Mouse (Mus musculus) brain, embryonic 14.5 days (tissue): ENCODE results near the gene Nabp2. TPM values are rescaled to one million over a fixed set of nuclear protein-coding genes. Genes with fewer than 3 reads are reported as not detected.

Source experiments
- DNase-seq: peaks from one replicate; pipeline ENCODE4 v3.0.0-alpha.2; 2011; ENCODE audit warnings: low read depth
- CTCF ChIP-seq: fragments of 200-500 bp; IDR thresholded peaks from 2 replicates; pipeline ENCODE4 v1.5.1; 2012; ENCODE audit warnings: inconsistent platforms, mild to moderate bottlenecking, moderate library complexity, borderline replicate concordance; ENCODE audit not compliant: insufficient read depth, insufficient read length; ENCODE audit errors: extremely low read depth
- POLR2A ChIP-seq: fragments of 200-500 bp; IDR thresholded peaks from 2 replicates; pipeline ENCODE4 v1.6.1; 2012; ENCODE audit warnings: mild to moderate bottlenecking, inconsistent platforms, borderline replicate concordance; ENCODE audit not compliant: poor library complexity, insufficient read depth, insufficient read length, severe bottlenecking; ENCODE audit errors: extremely low read depth
- polyA plus RNA-seq: library from polyadenylated mRNA; depleted of rRNA; stranded (reverse); fragments of >200 nt; gene quantifications from 2 replicates; pipeline ENCODE4 v1.2.3, GENCODE M21; 2012

Gene Nabp2
- polyA plus RNA-seq, 1 experiment, result 96.8 TPM

DNA sequence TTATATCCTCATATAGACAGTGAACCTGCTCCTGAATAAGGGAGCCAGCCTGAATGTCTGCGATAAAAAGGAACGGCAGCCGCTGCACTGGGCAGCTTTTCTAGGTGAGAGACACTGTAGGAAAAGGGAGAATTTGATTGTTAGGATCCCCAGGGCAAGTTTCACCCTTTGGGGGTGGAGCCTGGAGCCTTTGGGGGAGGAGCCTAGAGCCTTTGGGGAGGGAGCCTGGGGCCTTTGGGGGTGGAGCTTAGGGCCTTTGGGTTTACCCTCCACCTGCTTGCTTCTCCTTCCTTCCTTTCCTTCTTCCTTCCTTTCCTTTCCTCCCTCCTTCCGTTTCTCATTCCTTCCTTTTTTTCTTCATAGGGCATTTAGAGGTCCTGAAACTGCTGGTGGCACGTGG is 30.7 kb downstream of the Nabp2 start:
- no peak for TF ChIP-seq POLR2A
- TF ChIP-seq CTCF, result no peak

DNA sequence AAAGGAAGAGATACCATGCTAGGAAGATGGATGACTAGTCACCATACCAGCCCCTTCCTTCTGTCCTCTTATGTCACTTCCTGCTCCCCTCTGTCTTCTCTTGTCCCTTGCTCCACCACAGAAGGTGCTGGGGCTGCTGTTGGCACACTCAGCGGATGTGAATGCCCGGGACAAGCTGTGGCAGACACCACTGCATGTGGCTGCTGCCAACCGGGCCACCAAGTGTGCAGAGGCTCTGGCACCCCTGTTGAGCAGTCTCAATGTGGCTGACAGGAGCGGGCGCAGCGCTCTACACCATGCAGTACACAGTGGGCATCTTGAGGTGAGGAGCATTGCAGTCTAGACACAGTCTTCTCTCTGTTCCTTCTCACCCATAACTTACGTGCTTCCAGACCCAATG is 32.0 kb downstream of the Nabp2 start:
- DNase-seq, result no peak
- TF ChIP-seq POLR2A (no peak), CTCF (no peak)

More for the DNA sequence above, 30.7 kb downstream of the Nabp2 start:
- DNase-seq, result no peak

DNA sequence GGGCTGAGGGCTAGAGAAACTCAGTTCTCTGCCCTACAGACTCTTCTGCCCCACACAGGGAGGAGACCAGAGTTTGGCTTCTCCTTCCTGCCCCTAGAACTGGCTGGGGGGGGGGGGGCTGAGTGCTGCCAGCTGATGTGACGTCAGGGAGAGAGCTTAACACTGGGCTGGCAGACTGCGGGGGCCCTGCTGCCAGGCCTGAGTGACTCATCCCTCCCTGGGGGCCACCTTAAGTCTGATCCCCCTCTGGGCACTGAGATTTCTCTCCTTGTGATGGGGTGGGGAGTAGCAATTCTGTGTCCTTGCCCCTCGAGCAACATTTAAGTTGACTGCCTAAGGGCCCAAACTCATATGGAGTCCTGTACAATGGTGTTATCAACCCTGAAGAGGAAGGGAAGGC is 32.8 kb downstream of the Nabp2 start:
- no peak for DNase-seq
- TF ChIP-seq POLR2A (no peak), CTCF (no peak)

DNA sequence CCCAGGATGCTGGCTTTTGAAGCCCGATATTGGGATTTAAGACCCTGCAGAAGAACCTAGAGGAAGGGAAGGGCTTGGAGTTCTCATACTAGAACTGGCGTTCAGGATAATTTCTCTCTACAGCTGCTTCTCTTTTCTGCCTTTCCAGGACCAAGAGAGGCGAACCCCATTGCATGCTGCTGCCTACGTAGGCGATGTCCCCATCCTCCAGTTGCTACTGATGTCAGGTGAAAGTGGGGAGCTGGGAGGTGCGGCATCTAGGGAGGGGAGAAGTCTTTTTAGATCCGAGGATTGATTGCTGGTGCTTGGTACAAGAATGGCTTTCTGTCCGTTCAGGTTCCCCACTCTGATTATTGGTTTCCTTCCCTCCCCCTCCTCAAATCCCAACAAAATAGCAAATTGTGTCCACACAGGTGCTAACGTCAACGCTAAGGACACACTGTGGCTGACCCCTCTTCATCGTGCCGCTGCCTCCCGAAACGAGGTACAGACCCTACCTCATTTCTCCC is 33.3 kb downstream of the Nabp2 start:
- TF ChIP-seq POLR2A (no peak), CTCF (no peak)
- DNase-seq, result no peak

DNA sequence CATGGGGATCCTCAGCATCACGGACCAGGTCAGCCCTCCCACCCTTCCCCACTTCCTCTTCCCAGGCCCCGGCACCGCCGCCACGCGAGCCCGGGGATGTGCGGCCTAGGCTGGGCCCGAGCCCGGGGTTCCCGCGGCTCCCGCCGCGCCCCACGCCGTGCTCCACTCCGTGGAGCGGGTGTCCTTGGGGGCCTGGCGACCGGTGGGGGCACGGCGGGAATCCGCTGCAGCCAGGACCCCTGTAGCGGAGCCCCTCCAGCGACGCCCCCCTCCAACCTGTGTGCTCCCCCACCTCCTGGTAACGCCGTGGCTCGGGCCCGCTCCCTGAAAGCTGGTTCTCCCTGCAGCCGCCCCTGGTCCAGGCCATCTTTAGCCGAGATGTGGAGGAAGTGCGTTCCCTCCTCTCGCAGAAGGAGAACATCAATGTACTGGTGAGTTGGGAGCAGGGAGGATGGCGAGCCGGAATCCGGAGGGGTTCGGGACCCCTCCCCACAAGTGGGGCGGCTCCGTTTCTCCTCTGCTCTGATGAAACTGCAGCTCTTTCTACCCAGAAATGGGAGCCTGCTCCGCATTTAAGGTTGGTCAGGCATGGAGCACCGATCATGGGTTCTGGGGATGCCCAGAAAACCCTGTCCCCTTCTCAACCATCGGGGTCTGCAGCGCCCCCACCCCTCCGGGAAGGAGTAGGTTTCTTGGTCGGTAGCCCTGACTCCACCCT is 33.9 kb downstream of the Nabp2 start:
- TF ChIP-seq POLR2A (no peak; the same call in 1 of the 2 replicates), CTCF (peak; percentile 26; the same call in 1 of the 2 replicates)
- DNase-seq, result peak; percentile 83

DNA sequence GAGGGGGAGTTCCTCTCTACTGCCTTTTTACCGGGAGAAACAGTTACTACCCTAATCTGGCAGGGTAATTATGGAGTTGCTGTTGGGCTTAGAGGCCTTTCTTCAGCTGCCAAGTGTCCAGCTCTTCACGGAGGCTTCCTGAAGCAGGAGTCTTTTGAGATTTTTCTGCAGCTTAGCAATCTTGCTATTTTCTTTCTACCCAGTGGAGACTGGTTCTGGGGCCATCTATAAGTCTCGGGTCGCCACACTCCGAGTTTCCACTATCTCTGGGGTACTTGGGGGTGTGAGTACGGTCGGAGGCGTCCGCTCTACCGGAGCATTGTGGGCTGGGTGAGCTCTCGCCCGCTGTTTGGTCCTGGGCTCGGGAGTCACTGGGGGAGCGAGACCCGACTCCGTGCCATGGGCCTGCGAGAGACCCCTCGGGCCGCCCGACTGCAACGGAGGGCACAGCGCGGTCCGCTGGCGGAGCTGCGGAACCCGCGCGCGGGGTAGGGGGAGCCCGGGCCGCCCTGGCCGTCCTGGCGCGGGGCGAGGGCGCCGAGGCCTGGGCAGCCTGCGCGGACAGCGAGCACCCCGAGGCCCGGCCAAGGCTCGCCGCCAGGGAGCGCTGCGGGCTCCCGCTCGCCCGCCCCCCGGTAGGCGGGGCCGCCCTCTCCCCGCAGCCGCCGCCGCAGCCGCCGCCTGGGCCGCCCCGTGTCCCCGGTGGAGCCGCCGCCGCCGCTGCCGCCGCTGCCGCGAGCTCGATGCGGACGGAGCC is 34.7 kb downstream of the Nabp2 start, which contains the start of gene Ankrd52:
TSS of gene Ankrd52 (plus strand) at position 661 of the 757 bp plus-strand sequence.
- peak; percentile 87 for DNase-seq
- peak; percentile 60 for TF ChIP-seq CTCF
- TF ChIP-seq POLR2A, result peak; percentile 80

DNA sequence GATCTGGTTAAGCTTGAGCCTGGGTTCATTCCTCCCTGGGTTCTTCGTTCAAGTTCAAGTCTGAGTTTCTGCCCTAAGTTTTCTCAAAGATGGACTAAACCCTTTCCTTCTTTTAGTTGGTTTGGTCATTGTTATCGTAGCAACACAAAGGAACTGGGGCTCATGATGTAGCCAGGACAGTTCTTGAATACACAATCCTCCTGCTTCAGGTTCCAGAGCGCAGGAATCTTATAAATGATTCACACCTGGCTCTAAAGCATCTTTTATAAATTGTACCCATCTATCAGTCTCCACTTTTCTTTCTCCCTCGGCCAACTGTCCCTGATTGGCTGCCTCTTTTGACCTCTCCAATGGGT is 35.2 kb downstream of the Nabp2 start:
- DNase-seq, result no peak

DNA sequence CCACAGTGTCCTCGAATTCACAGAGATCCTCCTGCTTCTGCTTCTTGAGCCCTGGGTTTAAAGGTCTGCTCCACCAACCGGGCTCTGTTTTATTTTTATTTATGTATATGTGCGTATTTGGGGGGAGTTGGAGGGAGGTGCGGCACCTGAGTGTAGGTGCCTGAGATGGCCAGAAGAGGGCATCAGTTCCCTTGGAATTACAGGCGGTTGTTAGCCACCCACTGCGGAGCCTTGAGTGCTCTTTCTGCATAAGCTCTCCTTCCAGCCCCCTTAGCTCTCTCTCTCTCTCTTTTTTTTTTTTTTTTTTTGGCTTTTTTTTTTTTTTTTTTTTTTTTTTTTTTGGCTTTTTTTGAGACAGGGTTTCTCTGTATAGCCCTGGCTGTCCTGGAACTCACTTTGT is 36.9 kb downstream of the Nabp2 start:
- TF ChIP-seq CTCF (peak; percentile 29; the same call in 1 of the 2 replicates), POLR2A (no peak)
- no peak for DNase-seq

More for the DNA sequence above, 35.2 kb downstream of the Nabp2 start:
- no peak for TF ChIP-seq CTCF
- no peak for TF ChIP-seq POLR2A

DNA sequence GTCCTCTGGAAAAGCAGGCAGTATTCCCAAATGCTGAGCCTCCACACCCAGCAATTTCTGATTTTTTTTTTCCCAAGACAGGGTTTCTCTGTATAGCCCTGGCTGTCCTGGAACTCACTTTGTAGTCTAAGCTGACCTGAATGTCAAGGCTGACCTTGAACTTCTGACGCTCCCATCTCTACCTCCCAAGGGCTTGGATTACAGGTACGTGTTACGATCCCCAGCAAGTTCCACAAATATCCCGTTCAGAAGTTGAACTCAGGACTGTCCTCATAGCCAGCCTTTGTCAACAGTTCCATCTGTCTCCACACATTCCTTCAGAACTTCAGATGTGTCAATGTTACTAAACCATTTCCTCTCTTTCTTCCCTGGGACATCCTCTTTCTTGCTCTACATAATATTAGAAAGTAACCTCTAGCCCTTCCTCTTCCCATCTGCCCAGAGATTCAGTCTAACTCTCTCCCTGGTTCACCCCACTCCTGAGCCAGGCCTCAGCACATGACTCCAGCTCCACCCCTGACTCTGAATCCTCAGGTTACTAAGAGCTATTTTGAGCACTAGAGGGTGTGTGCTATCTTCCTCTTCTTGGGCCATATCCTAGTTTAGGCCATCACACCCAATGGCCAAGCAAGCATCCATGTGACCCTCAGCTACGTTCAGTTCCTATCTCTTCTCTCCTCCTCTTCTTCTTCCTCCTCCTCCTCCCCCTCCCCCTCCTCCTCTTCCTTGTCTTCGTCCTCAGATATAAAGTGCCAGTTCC is 38.1 kb downstream of the Nabp2 start:
- TF ChIP-seq CTCF (no peak), POLR2A (no peak)
- DNase-seq, result no peak

DNA sequence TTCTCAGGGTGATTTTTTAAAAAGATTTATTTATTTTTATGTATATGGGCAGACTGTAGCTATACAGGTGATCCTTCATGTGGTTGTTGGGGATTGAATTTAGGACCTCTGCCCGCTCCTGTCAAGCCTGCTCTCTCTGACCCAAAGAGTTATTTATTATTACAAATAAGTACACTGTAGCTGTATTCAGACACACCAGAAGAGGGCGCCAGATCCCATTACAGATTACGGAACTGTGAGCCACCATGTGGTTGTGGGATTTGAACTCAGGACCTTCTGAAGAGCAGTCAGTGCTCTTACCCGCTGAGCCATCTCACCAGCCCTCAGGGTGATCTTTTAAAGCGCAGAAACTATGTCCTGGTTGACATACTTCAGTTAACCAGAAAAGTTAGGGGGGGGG is 39.1 kb downstream of the Nabp2 start:
- no peak for DNase-seq
- TF ChIP-seq CTCF, result no peak
- no peak for TF ChIP-seq POLR2A

DNA sequence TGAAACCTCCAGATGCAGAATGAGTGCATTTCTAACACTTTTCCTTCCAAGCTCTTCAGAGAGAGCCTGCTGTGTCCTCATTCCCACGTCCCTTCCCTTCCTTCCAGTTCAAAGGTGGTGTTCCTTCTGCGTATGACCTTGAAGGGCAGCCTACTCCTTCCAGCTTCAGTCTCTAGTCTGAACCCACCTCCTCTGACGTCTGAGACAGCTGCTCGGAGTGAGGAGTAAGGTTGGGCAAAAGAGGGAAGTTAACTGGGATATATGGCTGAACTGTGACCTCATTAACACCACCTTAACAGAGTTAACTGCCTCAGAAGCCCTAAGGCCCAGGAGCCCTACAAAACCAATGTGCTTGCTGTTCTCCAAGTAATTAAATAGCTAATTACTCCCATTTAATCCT is 40.7 kb downstream of the Nabp2 start:
- no peak for DNase-seq
- no peak for TF ChIP-seq CTCF
- TF ChIP-seq POLR2A, result no peak
